Mouse (Mus musculus) lung, embryonic 16.5 days (tissue): ENCODE measurements around the gene Maco1. TPM values are rescaled to one million over a fixed set of nuclear protein-coding genes. Genes with fewer than 3 reads are reported as not detected.

Source experiments
- ATAC-seq: fragments of 200-750 bp; cut with Nextera tagmentation; 2 replicates; pipeline ENCODE4 v1.8.0; 2017; ENCODE audit warnings: low read depth, mild to moderate bottlenecking, moderate library complexity
- H3K27ac ChIP-seq: fragments of 300-500 bp; sonication (generic); 2 replicates; pipeline ENCODE4 v1.5.1; 2014; ENCODE audit warnings: mild to moderate bottlenecking, control low read depth, low read length
- H3K27me3 ChIP-seq: fragments of 300-500 bp; sonication (generic); 2 replicates; pipeline ENCODE4 v1.6.1; 2014; ENCODE audit warnings: low read depth, low read length, mixed read lengths; ENCODE audit not compliant: control insufficient read depth, insufficient read depth
- H3K36me3 ChIP-seq: fragments of 300-500 bp; sonication (generic); 2 replicates; pipeline ENCODE4 v1.6.1; 2014; ENCODE audit warnings: low read length; ENCODE audit not compliant: control insufficient read depth, insufficient read depth
- H3K4me1 ChIP-seq: fragments of 300-500 bp; sonication (generic); replicated peaks from 2 replicates; pipeline ENCODE4 v1.6.1; 2014; ENCODE audit warnings: low read length, mixed read lengths; ENCODE audit not compliant: control insufficient read depth, insufficient read depth
- H3K4me2 ChIP-seq: fragments of 300-500 bp; sonication (generic); 2 replicates; pipeline ENCODE4 v1.6.1; 2014; ENCODE audit warnings: low read depth, low read length, control low read depth
- H3K4me3 ChIP-seq: fragments of 300-500 bp; sonication (generic); 2 replicates; pipeline ENCODE4 v1.5.1; 2014; ENCODE audit warnings: mild to moderate bottlenecking, low read length, control low read depth
- H3K9ac ChIP-seq: fragments of 300-500 bp; sonication (generic); 2 replicates; pipeline ENCODE4 v1.6.1; 2014; ENCODE audit warnings: low read length, control low read depth
- H3K9me3 ChIP-seq: fragments of 300-500 bp; sonication (generic); 2 replicates; pipeline ENCODE4 v1.6.1; 2016; ENCODE audit warnings: low read length; ENCODE audit not compliant: control insufficient read depth
- WGBS: fragments of 180-500 bp; shearing (Covaris S2); extraction: QIAGEN DNeasy Blood & Tissue Kit; methylation state at CpG from one replicate; pipeline ENCODE4 v1.1.7; 2014; 5-methylcytosine and 5-hydroxymethylcytosine counted together
- polyA plus RNA-seq: library from polyadenylated mRNA; unstranded; fragments of >200 nt; fragmentation: Nextera tagmentation; extraction: Ambion mirVana; gene quantifications from 2 replicates; pipeline ENCODE4 v1.2.1, GENCODE M21; 2015

The Maco1 gene
- polyA plus RNA-seq, 1 experiment from 2014 or later = 36.3 TPM

DNA sequence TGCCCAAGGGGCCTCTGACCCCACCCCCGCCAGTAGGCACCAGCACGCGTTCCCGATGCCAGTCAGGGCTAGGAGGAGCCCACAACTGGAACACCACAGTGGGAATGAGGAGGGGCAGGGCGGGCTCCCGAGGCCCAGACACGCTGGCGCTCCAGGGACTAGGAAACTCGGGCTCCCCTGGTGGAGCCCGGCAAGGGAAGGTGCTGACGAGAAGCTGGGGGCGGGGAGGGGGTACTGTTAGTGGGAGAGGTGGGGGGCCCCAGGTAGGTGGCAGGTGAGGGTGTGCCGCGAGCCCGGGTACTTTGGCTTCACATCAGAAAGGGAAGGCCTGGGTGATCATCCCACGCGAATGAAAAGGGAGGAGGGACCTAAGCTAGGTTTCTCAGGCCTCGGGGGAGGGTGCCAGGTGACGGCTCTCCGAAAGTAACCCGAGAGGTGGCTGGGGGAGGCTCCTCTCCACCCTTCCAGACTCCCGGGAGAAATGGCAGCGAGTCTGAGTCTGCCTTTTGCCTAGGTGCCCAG lies 86.2 kb downstream of the Maco1 start:
- Histone ChIP-seq H3K9me3 (no peaks in the 10 kb centered on the region), H3K4me2 (peak overlapping the region; percentile 97)
- 1% methylated on average over 23 of the region's 23 CpGs for WGBS

DNA sequence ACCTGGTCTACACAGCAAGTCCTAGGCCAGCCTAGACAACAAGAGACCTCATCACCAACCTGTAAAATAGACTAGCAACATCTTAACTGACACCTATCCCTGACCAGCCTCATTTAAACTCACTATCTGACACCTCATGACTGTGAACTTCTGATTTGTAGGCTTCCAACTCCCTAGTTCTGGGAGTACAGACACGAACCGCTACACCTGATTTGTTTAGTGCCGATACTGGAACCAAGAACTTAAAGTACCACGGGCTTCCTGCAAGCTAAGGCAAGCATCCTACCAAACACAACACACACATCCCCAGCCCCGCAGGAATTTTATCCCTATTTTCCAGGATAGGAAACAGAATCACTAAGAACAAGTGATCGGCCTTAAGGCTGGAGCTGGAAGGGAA lies 86.9 kb downstream of the Maco1 start:
- peak overlapping the region; percentile 81 for H3K4me3 ChIP-seq
- no peak for ATAC-seq
- H3K4me2 ChIP-seq = peak overlapping the region; percentile 97
- H3K27ac ChIP-seq = no peak overlapping the region
- no peaks in the 10 kb centered on the region for H3K9me3 ChIP-seq
- no peaks in the 10 kb centered on the region for H3K36me3 ChIP-seq
- H3K4me1 ChIP-seq = peaks cover 42% of the 10 kb centered on the region
- H3K27me3 ChIP-seq = no peaks in the 10 kb centered on the region
- peak overlapping the region; percentile 87; the same call in 1 of the 2 replicates for H3K9ac ChIP-seq
- 69% methylated on average over 6 of the region's 6 CpGs for WGBS

More for the DNA sequence above, 86.2 kb downstream of the Maco1 start:
- Histone ChIP-seq H3K9ac (peak overlapping the region; percentile 87), H3K36me3 (no peaks in the 10 kb centered on the region), H3K27me3 (no peaks in the 10 kb centered on the region), H3K27ac (peak overlapping the region; percentile 51), H3K4me3 (peak overlapping the region; percentile 81), H3K4me1 (peaks cover 39% of the 10 kb centered on the region)
- peak; percentile 30 for ATAC-seq

DNA sequence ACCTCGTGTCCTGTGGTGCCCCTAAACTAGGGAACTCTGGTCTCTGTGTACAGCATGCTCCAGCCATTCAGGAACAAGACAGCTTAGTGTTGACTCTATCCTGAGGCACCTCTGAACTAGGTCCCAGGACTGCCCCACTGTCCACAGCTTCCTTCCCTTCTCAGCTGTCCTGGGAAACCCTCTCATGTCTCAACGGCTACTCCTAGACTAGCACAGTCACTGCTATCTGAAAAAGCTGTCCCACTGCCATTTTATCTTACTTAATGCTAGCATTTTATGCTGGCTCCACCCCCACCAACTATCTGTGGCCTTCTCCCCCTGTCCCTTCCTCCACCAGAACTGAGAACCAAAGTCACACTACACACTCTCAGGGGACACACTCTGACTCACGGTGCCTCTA lies 88.8 kb downstream of the Maco1 start:
- H3K27ac ChIP-seq = 0 out of 2 replicates have a peak overlapping the region, but pooled peaks have one; percentile 23
- H3K4me1 ChIP-seq = peaks cover 62% of the 10 kb centered on the region
- no peaks in the 10 kb centered on the region for H3K9me3 ChIP-seq
- no peak for ATAC-seq
- no peaks in the 10 kb centered on the region for H3K27me3 ChIP-seq
- no peaks in the 10 kb centered on the region for H3K36me3 ChIP-seq
- no peak overlapping the region for H3K4me3 ChIP-seq
- WGBS = 32% methylated on average over 3 of the region's 3 CpGs
- no peak overlapping the region for H3K4me2 ChIP-seq
- 0 out of 2 replicates have a peak overlapping the region, but pooled peaks have one; percentile 14 for H3K9ac ChIP-seq

DNA sequence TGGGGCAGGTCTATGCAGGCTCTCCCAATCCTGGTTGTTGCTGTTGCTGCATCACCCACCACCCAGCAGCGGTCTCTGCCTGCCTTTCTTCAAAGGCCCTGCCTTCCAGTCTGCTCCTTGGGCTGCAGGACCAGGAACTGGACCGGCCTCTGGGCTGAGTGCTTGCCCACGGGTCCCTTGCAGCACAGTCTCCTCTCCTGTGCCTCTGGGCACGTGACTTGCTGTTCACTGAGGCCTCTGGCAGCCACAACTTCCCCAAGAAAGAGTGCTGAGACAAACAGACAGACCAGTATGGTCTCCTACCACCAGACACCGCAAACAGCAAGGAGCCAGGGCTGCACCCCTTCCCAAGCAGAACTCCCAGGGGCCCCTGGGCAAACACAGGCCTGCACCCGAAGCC lies 90.8 kb downstream of the Maco1 start:
- no peak overlapping the region for H3K27ac ChIP-seq
- H3K4me3 ChIP-seq = no peak overlapping the region
- 54% methylated on average over 6 of the region's 6 CpGs for WGBS
- ATAC-seq = no peak
- H3K4me1 ChIP-seq = peaks cover 67% of the 10 kb centered on the region
- no peaks in the 10 kb centered on the region for H3K27me3 ChIP-seq
- H3K9ac ChIP-seq = peak overlapping the region; percentile 25; the same call in 1 of the 2 replicates
- no peaks in the 10 kb centered on the region for H3K9me3 ChIP-seq
- H3K36me3 ChIP-seq = no peaks in the 10 kb centered on the region
- no peak overlapping the region for H3K4me2 ChIP-seq

DNA sequence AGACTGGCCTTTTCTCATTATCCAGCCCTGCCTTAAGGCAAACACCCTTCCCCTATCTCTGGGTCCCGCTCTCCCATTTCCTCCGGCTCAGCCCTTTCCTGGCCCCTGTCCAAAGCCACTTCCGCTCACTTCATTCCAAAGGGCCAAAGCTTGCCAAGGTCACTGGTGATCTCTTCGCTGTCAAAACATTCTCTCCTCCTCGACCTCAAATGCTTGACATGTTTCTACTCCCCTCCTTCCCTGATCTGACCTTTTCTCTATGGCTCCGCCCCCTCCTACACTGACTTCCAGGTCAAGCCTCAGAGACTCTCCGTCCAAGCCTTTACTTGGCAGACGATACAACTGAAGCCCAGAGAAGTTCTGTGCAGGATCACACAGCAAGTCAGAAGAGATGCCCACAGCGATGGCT lies 92.3 kb downstream of the Maco1 start:
- Histone ChIP-seq H3K27ac (peak overlapping the region; percentile 81), H3K9ac (peak overlapping the region; percentile 8; the same call in 1 of the 2 replicates), H3K4me1 (peaks cover 60% of the 10 kb centered on the region), H3K9me3 (no peaks in the 10 kb centered on the region), H3K36me3 (no peaks in the 10 kb centered on the region), H3K4me3 (no peak overlapping the region), H3K4me2 (peak overlapping the region; percentile 41), H3K27me3 (no peaks in the 10 kb centered on the region)
- ATAC-seq = peak; percentile 78
- WGBS = 12% methylated on average over 9 of the region's 9 CpGs

DNA sequence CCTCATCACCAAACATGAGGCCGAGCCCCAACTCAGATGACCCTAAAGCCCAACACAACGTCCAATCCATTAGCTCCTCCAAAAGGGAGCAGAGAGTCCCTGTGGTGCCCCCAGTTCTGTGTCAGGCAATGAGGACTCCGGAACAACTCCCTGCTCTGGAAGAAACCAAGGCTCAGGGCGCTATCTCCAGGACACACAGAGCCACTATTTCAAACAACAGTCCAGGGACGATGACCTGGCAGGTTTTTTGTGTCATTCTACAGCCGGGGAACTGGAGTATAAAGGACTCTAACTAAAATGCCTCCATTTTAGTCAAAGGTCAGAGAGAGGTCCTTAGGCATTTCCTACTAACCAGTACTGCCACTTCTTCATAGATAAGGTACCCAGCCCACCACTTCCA lies 92.9 kb downstream of the Maco1 start:
- Histone ChIP-seq H3K27me3 (no peaks in the 10 kb centered on the region), H3K4me3 (no peak overlapping the region), H3K27ac (peak overlapping the region; percentile 81), H3K9me3 (no peaks in the 10 kb centered on the region), H3K4me2 (peak overlapping the region; percentile 41), H3K4me1 (peaks cover 57% of the 10 kb centered on the region), H3K36me3 (no peaks in the 10 kb centered on the region), H3K9ac (no peak overlapping the region)
- ATAC-seq = peak; percentile 16; the same call in 1 of the 2 replicates
- WGBS = 34% methylated on average over 6 of the region's 6 CpGs

DNA sequence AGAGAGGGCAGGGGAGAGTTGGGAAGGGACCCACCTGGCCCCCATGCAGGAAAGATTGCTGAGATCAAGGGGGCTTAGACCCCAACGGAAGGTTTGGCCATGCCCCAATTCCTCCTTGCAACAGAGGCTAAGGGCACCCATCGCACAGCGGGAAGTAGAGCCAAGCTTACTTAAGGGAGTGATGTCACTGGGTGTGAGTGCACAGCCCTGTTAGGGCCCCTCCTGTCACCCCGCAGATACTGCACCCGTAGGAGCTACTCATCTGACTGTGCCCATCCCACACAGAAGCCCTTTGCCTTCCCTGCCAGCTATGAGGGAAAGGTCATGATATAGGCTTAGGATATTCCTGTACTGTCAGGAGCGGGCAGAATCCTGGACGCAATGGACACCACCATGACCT lies 93.6 kb downstream of the Maco1 start:
- Histone ChIP-seq H3K9me3 (no peaks in the 10 kb centered on the region), H3K4me1 (peaks cover 62% of the 10 kb centered on the region), H3K27me3 (no peaks in the 10 kb centered on the region), H3K27ac (peak overlapping the region; percentile 81), H3K4me2 (no peak overlapping the region), H3K4me3 (no peak overlapping the region), H3K9ac (no peak overlapping the region), H3K36me3 (no peaks in the 10 kb centered on the region)
- ATAC-seq = peak; percentile 13; the same call in 1 of the 2 replicates
- 72% methylated on average over 7 of the region's 7 CpGs for WGBS

DNA sequence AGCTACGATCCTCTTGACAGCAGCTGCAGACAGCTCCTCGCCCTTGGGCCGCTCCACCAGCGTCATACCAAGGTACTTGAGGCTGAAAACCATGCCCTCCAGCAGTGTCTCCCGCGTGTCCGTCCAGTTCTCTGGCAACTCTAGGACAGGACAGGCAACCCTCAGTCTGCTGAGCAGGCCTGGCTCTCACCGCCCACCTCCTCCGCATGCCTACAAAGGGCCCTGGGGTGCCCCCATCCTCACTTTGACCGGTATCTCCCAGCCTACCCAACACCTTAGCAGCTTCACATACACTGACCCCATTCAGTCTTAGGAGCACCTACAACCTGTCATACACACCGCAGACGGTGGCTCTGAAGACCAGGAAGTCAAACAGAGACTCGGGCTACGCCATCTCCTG lies 94.2 kb downstream of the Maco1 start:
- Histone ChIP-seq H3K36me3 (no peaks in the 10 kb centered on the region), H3K4me1 (peaks cover 63% of the 10 kb centered on the region), H3K27ac (no peak overlapping the region), H3K4me3 (no peak overlapping the region), H3K9ac (no peak overlapping the region; the same call in 1 of the 2 replicates), H3K4me2 (no peak overlapping the region), H3K9me3 (no peaks in the 10 kb centered on the region), H3K27me3 (no peaks in the 10 kb centered on the region)
- WGBS = 84% methylated on average over 14 of the region's 14 CpGs
- ATAC-seq = no peak

DNA sequence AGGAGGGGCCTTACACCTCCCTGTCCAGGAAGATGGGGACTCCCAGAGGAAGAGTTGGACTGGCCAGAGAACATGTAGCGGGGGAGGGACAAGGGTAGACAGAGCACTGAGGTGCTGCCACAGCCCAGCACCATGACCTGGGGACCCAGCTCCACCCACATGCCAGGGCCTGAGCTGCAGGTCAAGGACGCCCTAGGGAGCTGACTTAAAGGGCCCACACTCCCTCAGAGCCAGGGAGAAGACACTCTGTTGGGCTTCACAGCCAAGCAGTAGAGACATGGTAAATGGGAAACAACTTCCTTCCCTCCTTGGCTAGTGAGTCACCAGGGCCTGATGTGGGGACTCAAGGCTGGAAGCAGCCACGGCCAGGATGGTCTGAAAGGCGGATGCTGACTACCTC lies 94.8 kb downstream of the Maco1 start:
- no peak overlapping the region for H3K4me2 ChIP-seq
- 77% methylated on average over 4 of the region's 4 CpGs for WGBS
- H3K9me3 ChIP-seq = no peaks in the 10 kb centered on the region
- no peak overlapping the region; the same call in 1 of the 2 replicates for H3K9ac ChIP-seq
- no peak overlapping the region for H3K27ac ChIP-seq
- ATAC-seq = no peak
- H3K27me3 ChIP-seq = no peaks in the 10 kb centered on the region
- peaks cover 67% of the 10 kb centered on the region for H3K4me1 ChIP-seq
- H3K36me3 ChIP-seq = no peaks in the 10 kb centered on the region
- H3K4me3 ChIP-seq = no peak overlapping the region
